Mouse (Mus musculus) megakaryocyte, embryonic 14.5 days (primary cell): ENCODE measurements around the gene Otud7a.

Experiments used
- FLI1 ChIP-seq: IDR thresholded peaks from 2 replicates; pipeline ENCODE4 v1.6.1; 2012; ENCODE audit warnings: low read length, inconsistent platforms, mixed read lengths
- GATA1 ChIP-seq: IDR thresholded peaks from 3 replicates; pipeline ENCODE4 v1.6.1; 2012; ENCODE audit warnings: mixed read lengths, low read length, inconsistent platforms, borderline replicate concordance

DNA sequence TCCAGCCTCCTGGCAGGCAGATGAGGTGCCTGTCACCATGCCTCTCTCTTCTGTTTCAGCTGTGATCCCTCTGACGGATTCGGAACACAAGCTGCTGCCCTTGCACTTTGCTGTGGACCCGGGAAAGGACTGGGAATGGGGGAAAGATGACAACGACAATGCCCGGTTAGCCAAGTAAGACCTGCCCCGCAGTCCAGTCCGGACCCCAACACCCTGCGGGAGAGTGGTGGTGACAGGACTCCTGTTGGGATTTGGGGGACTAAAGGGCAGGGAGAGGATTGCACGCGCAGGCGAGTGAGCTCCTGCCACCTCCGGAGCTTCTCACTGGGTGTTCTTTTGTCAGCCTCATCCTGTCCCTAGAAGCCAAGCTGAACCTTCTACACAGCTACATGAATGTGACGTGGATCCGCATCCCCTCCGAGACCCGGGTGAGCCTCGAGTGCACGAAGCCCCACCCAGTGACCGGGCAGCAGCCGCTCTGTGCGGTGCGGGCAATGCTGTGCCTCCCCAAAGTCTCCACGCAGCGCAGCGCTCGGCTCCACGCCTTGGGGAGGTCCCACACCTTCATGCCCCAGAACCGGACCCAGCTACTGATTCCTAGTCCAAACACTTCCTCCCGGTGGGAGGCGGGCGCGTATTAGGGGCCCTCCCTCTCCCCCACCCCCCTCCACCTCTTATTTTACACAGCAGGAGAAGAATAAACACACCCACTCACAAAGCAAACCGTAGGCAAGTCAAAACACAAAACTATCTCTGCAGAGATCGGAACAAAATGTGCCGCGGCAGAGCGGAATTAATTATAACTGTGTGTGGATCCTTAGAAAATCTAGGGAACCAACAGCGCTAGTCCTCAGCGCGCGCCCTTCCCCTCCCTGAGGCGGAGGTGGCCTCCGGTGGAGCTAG lies 310.3 kb downstream of the Otud7a start:
- TF ChIP-seq FLI1 = no peak
- no peak for TF ChIP-seq GATA1
